Mouse (Mus musculus) liver, postnatal 0 days (tissue): ENCODE results near the gene Cmbl.

ENCODE experiments used
- CTCF ChIP-seq: sonication (generic); IDR thresholded peaks from 2 replicates; pipeline ENCODE4 v1.5.1; 2016; ENCODE audit warnings: antibody characterized with exemption, low read depth
- EP300 ChIP-seq: IDR thresholded peaks from 2 replicates; pipeline ENCODE4 v1.6.1; 2016; ENCODE audit warnings: antibody characterized with exemption, low read depth, mild to moderate bottlenecking

GRCm38 (mm10) chr15:31631396-31631858 lies 66.2 kb downstream of the Cmbl start:
- TF ChIP-seq CTCF: no peak
- TF ChIP-seq EP300: no peak
